9 mouse cellular contexts compared by ENCODE assay signal in genomic region chr17:86063461-86063860, GRCm38 (mm10).
DNase-seq lines count a peak whose midpoint lies in the region; ATAC-seq lines count a peak whose summit lies in the region.
"Had no signal": no experiment of that assay in that cellular context is flagged by ENCODE, and none has a peak within 500 bp of the region (broad histone marks: within the 10 kb centered on the region; RNA-seq: fewer than 3 reads in every experiment).

No protein-coding gene starts in this region.

- ATAC-seq in heart, embryonic 11.5 days (replicated peaks; ENCODE audit: insufficient number of reproducible peaks, low FRiP score, low TSS enrichment) = no peak
- ATAC-seq in forebrain, embryonic 13.5 days = peak; percentile 59; the same call in 1 of the 2 replicates
- peak; percentile 69; the same call in 1 of the 2 replicates for ATAC-seq in hindbrain, embryonic 16.5 days
- ATAC-seq in megakaryocyte progenitor cell, adult 5-6 weeks (replicated peaks; ENCODE audit: poor library complexity) = peak; percentile 99

- 10% methylated on average over 5 of the region's 5 CpGs for WGBS in heart, embryonic 11.5 days (ENCODE audit: insufficient replicate concordance)
- 18% methylated on average over 5 of the region's 5 CpGs for WGBS in forebrain, embryonic 13.5 days
- WGBS in hindbrain, embryonic 16.5 days = 9% methylated on average over 5 of the region's 5 CpGs

- H3K36me3 ChIP-seq in heart, embryonic 11.5 days (ENCODE audit: control insufficient read depth, insufficient read depth, low read length) = no peaks in the 10 kb centered on the region
- 0 out of 2 replicates have a peak, but pooled peaks cover 3% of the 10 kb centered on the region for H3K36me3 ChIP-seq in forebrain, embryonic 13.5 days (ENCODE audit: poor library complexity, severe bottlenecking)
- H3K36me3 ChIP-seq in hindbrain, embryonic 16.5 days (ENCODE audit: control insufficient read depth, insufficient read depth, low read length) = no peaks in the 10 kb centered on the region

- no peaks in the 10 kb centered on the region for H3K27me3 ChIP-seq in heart, embryonic 11.5 days (ENCODE audit: control insufficient read depth, insufficient read depth, low read length)
- no peaks in the 10 kb centered on the region for H3K27me3 ChIP-seq in forebrain, embryonic 13.5 days
- H3K27me3 ChIP-seq in hindbrain, embryonic 16.5 days (replicated peaks; ENCODE audit: control insufficient read depth, insufficient read depth, low read length) = no peaks in the 10 kb centered on the region

- no peaks in the 10 kb centered on the region for H3K9me3 ChIP-seq in heart, embryonic 11.5 days (replicated peaks; ENCODE audit: control insufficient read depth, low read length)
- H3K9me3 ChIP-seq in forebrain, embryonic 13.5 days (replicated peaks) = peaks cover 3% of the 10 kb centered on the region; the same call in 1 of the 2 replicates
- H3K9me3 ChIP-seq in hindbrain, embryonic 16.5 days (ENCODE audit: control insufficient read depth, low read length) = no peaks in the 10 kb centered on the region

- peak; percentile 87 for DNase-seq in heart, adult 11 months
- DNase-seq in c-Kit-positive CD71-positive TER-119-positive erythroid progenitor cells, embryonic 14.5 days (ENCODE audit: low spot score) = peak; percentile 47
- DNase-seq in layer of hippocampus, postnatal 36 days = peak; percentile 28 to 36
- DNase-seq in right cerebral cortex, postnatal 4 days = peak; percentile 62

- no peak overlapping the region for H3K4me3 ChIP-seq in heart, embryonic 11.5 days (ENCODE audit: low read depth, low read length)
- H3K4me3 ChIP-seq in forebrain, embryonic 13.5 days = no peak overlapping the region
- H3K4me3 ChIP-seq in hindbrain, embryonic 16.5 days (ENCODE audit: low read length) = no peak overlapping the region
- H3K4me3 ChIP-seq: myocyte had no signal

- no peak overlapping the region for H3K4me2 ChIP-seq in heart, embryonic 11.5 days
- H3K4me2 ChIP-seq in forebrain, embryonic 13.5 days = no peak overlapping the region
- H3K4me2 ChIP-seq in hindbrain, embryonic 16.5 days (ENCODE audit: low read length) = no peak overlapping the region

- H3K27ac ChIP-seq in heart, embryonic 11.5 days (ENCODE audit: low read depth, low read length) = no peak overlapping the region
- H3K27ac ChIP-seq in forebrain, embryonic 13.5 days = no peak overlapping the region
- no peak overlapping the region for H3K27ac ChIP-seq in hindbrain, embryonic 16.5 days (ENCODE audit: low read depth, low read length)

- no peak overlapping the region for H3K9ac ChIP-seq in heart, embryonic 11.5 days (ENCODE audit: low read depth, low read length)
- no peak overlapping the region for H3K9ac ChIP-seq in forebrain, embryonic 13.5 days
- no peak overlapping the region for H3K9ac ChIP-seq in hindbrain, embryonic 16.5 days (ENCODE audit: low read depth, low read length)

- H3K4me1 ChIP-seq in heart, embryonic 11.5 days (ENCODE audit: control insufficient read depth, insufficient read depth, low read length) = no peaks in the 10 kb centered on the region
- no peaks in the 10 kb centered on the region for H3K4me1 ChIP-seq in forebrain, embryonic 13.5 days
- H3K4me1 ChIP-seq in hindbrain, embryonic 16.5 days (ENCODE audit: control insufficient read depth, insufficient read depth, low read depth, low read length) = no peaks in the 10 kb centered on the region

Comparison
In these comparisons a context has a peak if more than half of its experiments do, and no peak if none do; other contexts are left out.
1. DNase-seq: peak in every context shown above with its lines; median percentile 87 in heart, adult 11 months; 62 in right cerebral cortex, postnatal 4 days; 47 in c-Kit-positive CD71-positive TER-119-positive erythroid progenitor cells, embryonic 14.5 days; 32 in layer of hippocampus, postnatal 36 days.